ENCODE assay signal across 23 mouse cellular contexts in the genomic region with DNA sequence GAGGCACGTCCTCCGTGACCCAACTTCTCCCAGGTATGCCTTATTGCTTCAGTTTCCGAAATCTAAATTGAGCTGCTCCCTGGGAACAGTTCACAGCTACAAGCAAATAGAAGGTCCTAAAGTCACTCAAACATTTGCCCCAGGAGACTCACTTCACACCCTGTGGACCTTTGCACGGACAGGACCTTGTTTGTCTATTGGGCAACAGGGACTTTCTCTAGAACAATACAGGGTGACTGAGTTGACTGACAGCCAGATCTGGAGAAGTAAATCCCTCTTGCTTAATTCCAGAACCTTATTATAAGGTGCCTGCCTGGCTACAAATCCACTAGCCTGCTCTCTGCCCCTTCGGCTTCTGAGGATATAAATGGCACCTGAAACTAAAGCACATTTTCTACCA.
DNase-seq lines count a peak whose midpoint lies in the region; ATAC-seq and TF ChIP-seq lines count a peak whose summit lies in the region.
"Had no signal": no experiment of that assay in that cellular context is flagged by ENCODE, and none has a peak within 500 bp of the region (broad histone marks: within the 10 kb centered on the region; RNA-seq: fewer than 3 reads in every experiment).

No protein-coding gene starts in this region.

- no peaks in the 10 kb centered on the region for H3K4me1 ChIP-seq in liver, adult 2 months (ENCODE audit: control insufficient read depth, insufficient read depth, low read length)
- no peaks in the 10 kb centered on the region for H3K4me1 ChIP-seq in liver, embryonic 12.5 days
- H3K4me1 ChIP-seq in neural tube, embryonic 15.5 days = peaks cover 11% of the 10 kb centered on the region
- H3K4me1 ChIP-seq: embryonic facial prominence, embryonic 12.5 days had no signal

- no peak overlapping the region for H3K4me3 ChIP-seq in liver, adult 2 months (ENCODE audit: insufficient read depth, low read depth, low read length)
- no peak overlapping the region for H3K4me3 ChIP-seq in liver, embryonic 12.5 days
- no peak overlapping the region for H3K4me3 ChIP-seq in neural tube, embryonic 15.5 days (replicated peaks)
- no peak overlapping the region for H3K4me3 ChIP-seq in gastrocnemius, adult 2 months
- H3K4me3 ChIP-seq: embryonic facial prominence, embryonic 10.5 days; embryonic facial prominence, embryonic 12.5 days; forebrain, embryonic 10.5 days; forebrain, embryonic 12.5 days had no signal

- no peak for TF ChIP-seq CTCF in liver, adult 2 months (IDR thresholded peaks at IDR 0.05; ENCODE audit: low read depth, low read length)
- TF ChIP-seq CTCF in gastrocnemius, adult 2 months (IDR thresholded peaks at IDR 0.05) = no peak

- DNase-seq in liver, adult 2 months (ENCODE audit: extremely low read depth, low read depth, low spot score) = peak; percentile 95
- peak; percentile 12 for DNase-seq in neural tube, embryonic 10.5 days (ENCODE audit: extremely low spot score, low spot score)
- DNase-seq in gonadal fat pad, adult 2 months (ENCODE audit: low read depth) = peak; percentile 94
- DNase-seq in gastrocnemius, adult 2 months = no peak
- no peak for DNase-seq in MN1 (ENCODE audit: low spot score)
- DNase-seq: adrenal gland, adult 8-10 months; adrenal gland, postnatal 14 days; adrenal gland, postnatal 36 days; cerebellum, adult 11-12 months; cerebellum, adult 2 months; cerebellum, adult 9-10 months; cerebellum, postnatal 10 days; cerebellum, postnatal 25 days had no signal

- H3K9me3 ChIP-seq in liver, embryonic 12.5 days (replicated peaks) = no peaks in the 10 kb centered on the region
- H3K9me3 ChIP-seq in neural tube, embryonic 15.5 days (replicated peaks) = no peaks in the 10 kb centered on the region
- H3K9me3 ChIP-seq: embryonic facial prominence, embryonic 12.5 days had no signal

- 32% methylated on average over 5 of the region's 5 CpGs for WGBS in liver, adult 2 months
- 75% methylated on average over 5 of the region's 5 CpGs for WGBS in liver, embryonic 12.5 days (ENCODE audit: insufficient replicate concordance)
- 91% methylated on average over 5 of the region's 5 CpGs for WGBS in neural tube, embryonic 15.5 days

- ATAC-seq in liver, embryonic 12.5 days = no peak
- no peak for ATAC-seq in neural tube, embryonic 15.5 days (ENCODE audit: low FRiP score)
- ATAC-seq: activated CD4-positive, CD25-positive, alpha-beta regulatory T cell, adult 4 months; forebrain, embryonic 14.5 days; forebrain, embryonic 16.5 days; Patski had no signal

- H3K36me3 ChIP-seq in liver, adult 2 months (ENCODE audit: control insufficient read depth, insufficient read depth, low read length) = no peaks in the 10 kb centered on the region
- H3K36me3 ChIP-seq in liver, embryonic 12.5 days = no peaks in the 10 kb centered on the region
- no peaks in the 10 kb centered on the region for H3K36me3 ChIP-seq in neural tube, embryonic 15.5 days
- H3K36me3 ChIP-seq: embryonic facial prominence, embryonic 10.5 days; embryonic facial prominence, embryonic 12.5 days; forebrain, embryonic 10.5 days; forebrain, embryonic 12.5 days had no signal

- H3K27me3 ChIP-seq in liver, adult 2 months (ENCODE audit: control insufficient read depth, insufficient read depth, low read length) = no peaks in the 10 kb centered on the region
- no peaks in the 10 kb centered on the region for H3K27me3 ChIP-seq in liver, embryonic 12.5 days (replicated peaks)
- peaks cover 13% of the 10 kb centered on the region for H3K27me3 ChIP-seq in neural tube, embryonic 15.5 days (replicated peaks)

- no peak overlapping the region for H3K4me2 ChIP-seq in liver, embryonic 12.5 days
- no peak overlapping the region for H3K4me2 ChIP-seq in neural tube, embryonic 15.5 days
- H3K4me2 ChIP-seq: embryonic facial prominence, embryonic 12.5 days; forebrain, embryonic 12.5 days had no signal

- no peak overlapping the region for H3K9ac ChIP-seq in liver, adult 2 months (ENCODE audit: low read depth, low read length)
- H3K9ac ChIP-seq in liver, embryonic 12.5 days = no peak overlapping the region
- no peak overlapping the region for H3K9ac ChIP-seq in neural tube, embryonic 15.5 days (replicated peaks)
- H3K9ac ChIP-seq: embryonic facial prominence, embryonic 12.5 days; forebrain, embryonic 12.5 days had no signal

- H3K27ac ChIP-seq in liver, adult 2 months (replicated peaks; ENCODE audit: insufficient read depth, low read depth, low read length) = no peak overlapping the region
- no peak overlapping the region for H3K27ac ChIP-seq in liver, embryonic 12.5 days
- no peak overlapping the region for H3K27ac ChIP-seq in neural tube, embryonic 15.5 days (replicated peaks)
- H3K27ac ChIP-seq in gastrocnemius, adult 2 months = no peak overlapping the region
- H3K27ac ChIP-seq: embryonic facial prominence, embryonic 10.5 days; embryonic facial prominence, embryonic 12.5 days; forebrain, embryonic 10.5 days; forebrain, embryonic 12.5 days had no signal

- no peak for TF ChIP-seq POLR2A in liver, adult 2 months (IDR thresholded peaks at IDR 0.05; ENCODE audit: extremely low read depth, insufficient read depth, low read length)

- intact Hi-C loops in gastrocnemius, adult 2 months (cut with DNase I) = loop anchor here (10.0 kb wide), 1 partner anchor 1935 kb away; no protein-coding TSS in a partner anchor

- no peaks in the 10 kb centered on the region for H3K79me2 ChIP-seq in liver, adult 2 months (ENCODE audit: control insufficient read depth, insufficient read depth, low read length)

Comparison
In these comparisons a context has a peak if more than half of its experiments do, and no peak if none do; other contexts are left out.
1. DNase-seq: peak in liver, adult 2 months (single experiment), neural tube, embryonic 10.5 days (single experiment) and gonadal fat pad, adult 2 months (single experiment); none in gastrocnemius, adult 2 months (single experiment) and MN1 (single experiment).